Mouse (Mus musculus): ENCODE data around the gene Amot.

- TF ChIP-seq POLR2A (IDR thresholded peaks at IDR 0.05; ENCODE audit: control insufficient read depth, extremely low read depth, insufficient read depth, low read length, poor library complexity) (no peak), CTCF (IDR thresholded peaks at IDR 0.05; ENCODE audit: borderline replicate concordance, control insufficient read depth, extremely low read depth, insufficient read depth, low read length, poor library complexity) (no peak)
These were observed 76.2 kb downstream of the Amot start for GRCm38 (mm10) chrX:145428811-145429210.

Data from thymus, adult 2 months (tissue).